Mouse (Mus musculus) kidney, embryonic 16.5 days (tissue): ENCODE results near the gene Ebf3. TPM values are rescaled to one million over a fixed set of nuclear protein-coding genes. Genes with fewer than 3 reads are reported as not detected.

ENCODE experiments used
- ATAC-seq: fragments of 200-750 bp; cut with Nextera tagmentation; 2 replicates; pipeline ENCODE4 v1.8.0; 2017; ENCODE audit warnings: moderate TSS enrichment; ENCODE audit not compliant: low FRiP score, low TSS enrichment
- H3K27ac ChIP-seq: fragments of 300-500 bp; sonication (generic); 2 replicates; pipeline ENCODE4 v1.5.1; 2014; ENCODE audit warnings: low read length
- H3K27me3 ChIP-seq: fragments of 300-500 bp; sonication (generic); 2 replicates; pipeline ENCODE4 v1.6.1; 2014; ENCODE audit warnings: low read length, control low read depth, mixed read lengths; ENCODE audit not compliant: insufficient read depth
- H3K36me3 ChIP-seq: fragments of 300-500 bp; sonication (generic); 2 replicates; pipeline ENCODE4 v1.6.1; 2014; ENCODE audit warnings: low read length, control low read depth, mixed read lengths; ENCODE audit not compliant: insufficient read depth
- H3K4me1 ChIP-seq: fragments of 300-500 bp; sonication (generic); 2 replicates; pipeline ENCODE4 v1.6.1; 2014; ENCODE audit warnings: low read length, control low read depth, mixed read lengths; ENCODE audit not compliant: insufficient read depth
- H3K4me2 ChIP-seq: fragments of 300-500 bp; sonication (generic); replicated peaks from 2 replicates; pipeline ENCODE4 v1.6.1; 2014; ENCODE audit warnings: low read depth, low read length
- H3K4me3 ChIP-seq: fragments of 300-500 bp; sonication (generic); 2 replicates; pipeline ENCODE4 v1.5.1; 2014; ENCODE audit warnings: mild to moderate bottlenecking, low read length
- H3K9ac ChIP-seq: fragments of 300-500 bp; sonication (generic); replicated peaks from 2 replicates; pipeline ENCODE4 v1.6.1; 2014; ENCODE audit warnings: low read length
- H3K9me3 ChIP-seq: fragments of 300-500 bp; sonication (generic); 2 replicates; pipeline ENCODE4 v1.6.1; 2016; ENCODE audit warnings: low read length, control low read depth
- WGBS: fragments of 180-500 bp; shearing (Covaris S2); extraction: QIAGEN DNeasy Blood & Tissue Kit; methylation state at CpG from one replicate; pipeline ENCODE4 v1.1.7; 2014; 5-methylcytosine and 5-hydroxymethylcytosine counted together
- polyA plus RNA-seq: library from polyadenylated mRNA; unstranded; fragments of >200 nt; fragmentation: Nextera tagmentation; extraction: Ambion mirVana; gene quantifications from 2 replicates; pipeline ENCODE4 v1.2.1, GENCODE M21; 2015

The Ebf3 gene
- polyA plus RNA-seq, 1 experiment from 2014 or later: 0.45 TPM

GRCm38 (mm10) chr7:137191889-137192288 lies 122.4 kb downstream of the Ebf3 start:
- no peaks in the 10 kb centered on the region for H3K9me3 ChIP-seq
- no peaks in the 10 kb centered on the region for H3K4me1 ChIP-seq
- no peaks in the 10 kb centered on the region for H3K36me3 ChIP-seq
- H3K4me3 ChIP-seq: no peak overlapping the region
- WGBS: 61% methylated on average over 12 of the region's 12 CpGs
- H3K27me3 ChIP-seq: no peaks in the 10 kb centered on the region
- no peak overlapping the region for H3K9ac ChIP-seq
- no peak overlapping the region for H3K4me2 ChIP-seq
- no peak overlapping the region for H3K27ac ChIP-seq
- ATAC-seq: no peak

- Histone ChIP-seq H3K36me3 (no peaks in the 10 kb centered on the region), H3K9ac (no peak overlapping the region), H3K4me1 (no peaks in the 10 kb centered on the region), H3K4me3 (no peak overlapping the region), H3K27ac (no peak overlapping the region), H3K4me2 (no peak overlapping the region), H3K9me3 (peaks cover 3% of the 10 kb centered on the region), H3K27me3 (no peaks in the 10 kb centered on the region)
- WGBS: 33% methylated on average over 9 of the region's 9 CpGs
- no peak for ATAC-seq
Observed at GRCm38 (mm10) chr7:137172278-137172677, 142.0 kb downstream of the Ebf3 start.

- no peak overlapping the region for H3K27ac ChIP-seq
- no peak overlapping the region for H3K4me2 ChIP-seq
- H3K27me3 ChIP-seq: no peaks in the 10 kb centered on the region
- H3K9me3 ChIP-seq: no peaks in the 10 kb centered on the region
- no peak overlapping the region for H3K9ac ChIP-seq
- no peaks in the 10 kb centered on the region; the same call in 1 of the 2 replicates for H3K4me1 ChIP-seq
- H3K36me3 ChIP-seq: no peaks in the 10 kb centered on the region
- no peak for ATAC-seq
- no peak overlapping the region for H3K4me3 ChIP-seq
Observed at GRCm38 (mm10) chr7:137159086-137159485, 155.2 kb downstream of the Ebf3 start.

- Histone ChIP-seq H3K36me3 (no peaks in the 10 kb centered on the region), H3K4me3 (no peak overlapping the region), H3K4me1 (no peaks in the 10 kb centered on the region), H3K9me3 (no peaks in the 10 kb centered on the region), H3K27me3 (no peaks in the 10 kb centered on the region), H3K4me2 (no peak overlapping the region), H3K9ac (no peak overlapping the region), H3K27ac (no peak overlapping the region)
- no peak for ATAC-seq
- 63% methylated on average over 2 of the region's 2 CpGs for WGBS
Observed at GRCm38 (mm10) chr7:137154623-137155022, 159.6 kb downstream of the Ebf3 start.

GRCm38 (mm10) chr7:137151854-137152253 lies 162.4 kb downstream of the Ebf3 start:
- no peak overlapping the region for H3K4me2 ChIP-seq
- H3K27me3 ChIP-seq: no peaks in the 10 kb centered on the region
- no peak for ATAC-seq
- no peak overlapping the region for H3K9ac ChIP-seq
- 90% methylated on average over 2 of the region's 2 CpGs for WGBS
- H3K9me3 ChIP-seq: no peaks in the 10 kb centered on the region
- H3K36me3 ChIP-seq: no peaks in the 10 kb centered on the region
- H3K27ac ChIP-seq: no peak overlapping the region
- no peaks in the 10 kb centered on the region for H3K4me1 ChIP-seq
- no peak overlapping the region for H3K4me3 ChIP-seq

GRCm38 (mm10) chr7:137147101-137147500 lies 167.1 kb downstream of the Ebf3 start:
- H3K27ac ChIP-seq: no peak overlapping the region
- H3K4me2 ChIP-seq: no peak overlapping the region
- H3K27me3 ChIP-seq: no peaks in the 10 kb centered on the region
- H3K4me1 ChIP-seq: no peaks in the 10 kb centered on the region
- WGBS: 66% methylated on average over 12 of the region's 12 CpGs
- ATAC-seq: no peak
- no peaks in the 10 kb centered on the region for H3K36me3 ChIP-seq
- H3K9me3 ChIP-seq: no peaks in the 10 kb centered on the region
- H3K9ac ChIP-seq: no peak overlapping the region
- no peak overlapping the region for H3K4me3 ChIP-seq

Other genes with a start within 250 kb of the Ebf3 start
- 22.0 and 22.9 TPM in 2 replicates for gene 9430038I01Rik, start 96.3 kb upstream of the Ebf3 start, polyA plus RNA-seq
- gene Glrx3, start 123.2 kb upstream of the Ebf3 start, polyA plus RNA-seq: 234 and 247 TPM in 2 replicates